ENCODE assay signal across 32 mouse cellular contexts in genomic region chr17:28590596-28590995, GRCm38 (mm10). TPM values are rescaled to one million over a fixed set of nuclear protein-coding genes. Genes with fewer than 3 reads are reported as not detected.
"Had no signal": no experiment of that assay in that cellular context is flagged by ENCODE, and none has a peak within 500 bp of the region (broad histone marks: within the 10 kb centered on the region; RNA-seq: fewer than 3 reads in every experiment).

No protein-coding gene starts in this region.

- H3K4me2 ChIP-seq: liver, embryonic 13.5 days; lung, embryonic 14.5 days; midbrain, embryonic 11.5 days had no signal

- DNase-seq: kidney, adult 9 months; kidney, postnatal 14 days; kidney, postnatal 4 days; layer of hippocampus, postnatal 36 days; liver, embryonic 13.5 days; lung, embryonic 14.5 days; lung, postnatal 10 days; lung, postnatal 4 days; midbrain, embryonic 14.5 days; thymus, adult 18-20 months; thymus, postnatal 14 days; thymus, postnatal 4 days had no signal

- H3K4me1 ChIP-seq: liver, embryonic 13.5 days had no signal

- H3K27ac ChIP-seq: left cerebral cortex, adult 2 months; liver, embryonic 13.5 days had no signal

- H3K9me3 ChIP-seq: liver, embryonic 13.5 days had no signal

- H3K27me3 ChIP-seq: liver, embryonic 13.5 days had no signal

- H3K4me3 ChIP-seq: left cerebral cortex, adult 2 months; liver, embryonic 13.5 days had no signal

- H3K9ac ChIP-seq: liver, embryonic 13.5 days; lung, embryonic 14.5 days had no signal

RNA-seq across cellular contexts. Expression of gene Lhfpl5, which starts 15.2 kb away (rescaled TPM):
- total RNA-seq: liver, adult 2 months; megakaryocyte progenitor cell, adult 5-6 weeks; megakaryocyte-erythroid progenitor cell, adult 5-6 weeks had no signal
- polyA plus RNA-seq: liver, adult 2 months; liver, embryonic 13.5 days; spleen, adult 2 months had no signal

RNA-seq across cellular contexts. Expression of gene Clps, which starts 30.0 kb away (rescaled TPM):
- total RNA-seq: layer of hippocampus, adult 18-20 months; layer of hippocampus, postnatal 10 days; layer of hippocampus, postnatal 36 days; left cerebral cortex, adult 2 months; left cerebral cortex, postnatal 10 days; left cerebral cortex, postnatal 36 days; megakaryocyte progenitor cell, adult 5-6 weeks; megakaryocyte-erythroid progenitor cell, adult 5-6 weeks; midbrain, postnatal 0 days had no signal
- polyA plus RNA-seq: kidney, embryonic 16.5 days; limb, embryonic 11.5 days; midbrain, embryonic 11.5 days; midbrain, embryonic 14.5 days; midbrain, postnatal 0 days; neural tube, embryonic 11.5 days; neural tube, embryonic 14.5 days had no signal

RNA-seq across cellular contexts. Expression of gene Clpsl2, which starts 41.4 kb away (rescaled TPM):
- total RNA-seq: layer of hippocampus, adult 18-20 months; layer of hippocampus, postnatal 10 days; layer of hippocampus, postnatal 36 days; left cerebral cortex, adult 2 months; left cerebral cortex, postnatal 10 days; left cerebral cortex, postnatal 36 days; liver, adult 2 months; megakaryocyte progenitor cell, adult 5-6 weeks; megakaryocyte-erythroid progenitor cell, adult 5-6 weeks; midbrain, postnatal 0 days had no signal
- polyA plus RNA-seq: kidney, embryonic 16.5 days; limb, embryonic 11.5 days; limb, embryonic 14.5 days; liver, adult 2 months; liver, embryonic 13.5 days; liver, embryonic 16.5 days; lung, embryonic 14.5 days; midbrain, embryonic 11.5 days; midbrain, embryonic 14.5 days; midbrain, postnatal 0 days; neural tube, embryonic 11.5 days; neural tube, embryonic 14.5 days; small intestine, adult 2 months; spleen, adult 2 months; stomach, embryonic 16.5 days; testis, adult 2 months had no signal

RNA-seq across cellular contexts. Expression of gene Armc12, which starts 60.0 kb away (rescaled TPM):
- total RNA-seq: layer of hippocampus, adult 18-20 months; layer of hippocampus, postnatal 10 days; layer of hippocampus, postnatal 36 days; left cerebral cortex, adult 2 months; left cerebral cortex, postnatal 10 days; left cerebral cortex, postnatal 36 days; liver, adult 2 months; megakaryocyte progenitor cell, adult 5-6 weeks; megakaryocyte-erythroid progenitor cell, adult 5-6 weeks; midbrain, postnatal 0 days had no signal
- polyA plus RNA-seq: kidney, embryonic 16.5 days; limb, embryonic 11.5 days; liver, adult 2 months; liver, embryonic 13.5 days; liver, embryonic 16.5 days; lung, embryonic 14.5 days; midbrain, embryonic 11.5 days; midbrain, embryonic 14.5 days; midbrain, postnatal 0 days; neural tube, embryonic 11.5 days; neural tube, embryonic 14.5 days; small intestine, adult 2 months; stomach, embryonic 16.5 days had no signal
